Mouse (Mus musculus): Measurements from ENCODE around the gene Stard9. TPM values are rescaled to one million over a fixed set of nuclear protein-coding genes. Genes with fewer than 3 reads are reported as not detected.

Stard9 gene
- polyA plus RNA-seq, 1 experiment = 14.1 TPM

- TF ChIP-seq POLR2A (IDR thresholded peaks at IDR 0.05; ENCODE audit: extremely low read depth, insufficient read depth, low read length) = no peak
- no peak for TF ChIP-seq CTCF (IDR thresholded peaks at IDR 0.05; ENCODE audit: extremely low read depth, insufficient read depth, low read length)
- Histone ChIP-seq H3K4me1 (ENCODE audit: control insufficient read depth, insufficient read depth, low read length) (no peaks in the 10 kb centered on the region), H3K4me3 (ENCODE audit: insufficient read depth, low read length) (no peak overlapping the region), H3K27ac (ENCODE audit: insufficient read depth, low read length) (no peak overlapping the region)
These were observed 84.5 kb downstream of the Stard9 start for GRCm38 (mm10) chr2:120713441-120713840.

- Histone ChIP-seq H3K4me3 (ENCODE audit: insufficient read depth, low read length) (no peak overlapping the region), H3K4me1 (ENCODE audit: control insufficient read depth, insufficient read depth, low read length) (peaks cover 3% of the 10 kb centered on the region; the same call in 1 of the 2 replicates), H3K27ac (ENCODE audit: insufficient read depth, low read length) (no peak overlapping the region)
- TF ChIP-seq POLR2A (IDR thresholded peaks at IDR 0.05; ENCODE audit: extremely low read depth, insufficient read depth, low read length) (no peak), CTCF (IDR thresholded peaks at IDR 0.05; ENCODE audit: extremely low read depth, insufficient read depth, low read length) (no peak)
These were observed 89.6 kb downstream of the Stard9 start for GRCm38 (mm10) chr2:120718496-120718895.

- TF ChIP-seq CTCF (IDR thresholded peaks at IDR 0.05; ENCODE audit: extremely low read depth, insufficient read depth, low read length) = no peak
- no peak for TF ChIP-seq POLR2A (IDR thresholded peaks at IDR 0.05; ENCODE audit: extremely low read depth, insufficient read depth, low read length)
- Histone ChIP-seq H3K4me1 (ENCODE audit: control insufficient read depth, insufficient read depth, low read length) (peaks cover 3% of the 10 kb centered on the region; the same call in 1 of the 2 replicates), H3K4me3 (ENCODE audit: insufficient read depth, low read length) (no peak overlapping the region), H3K27ac (ENCODE audit: insufficient read depth, low read length) (no peak overlapping the region)
These were observed 91.9 kb downstream of the Stard9 start for GRCm38 (mm10) chr2:120720821-120721220.

GRCm38 (mm10) chr2:120721911-120722310, 93.0 kb downstream of the Stard9 start:
- Histone ChIP-seq H3K4me1 (ENCODE audit: control insufficient read depth, insufficient read depth, low read length) (peaks cover 3% of the 10 kb centered on the region; the same call in 1 of the 2 replicates), H3K4me3 (ENCODE audit: insufficient read depth, low read length) (no peak overlapping the region), H3K27ac (ENCODE audit: insufficient read depth, low read length) (no peak overlapping the region)
- no peak for TF ChIP-seq CTCF (IDR thresholded peaks at IDR 0.05; ENCODE audit: extremely low read depth, insufficient read depth, low read length)
- TF ChIP-seq POLR2A (IDR thresholded peaks at IDR 0.05; ENCODE audit: extremely low read depth, insufficient read depth, low read length) = no peak

- H3K27ac ChIP-seq (ENCODE audit: insufficient read depth, low read length) = peak overlapping the region; percentile 82; the same call in 1 of the 2 replicates
- H3K4me3 ChIP-seq (ENCODE audit: insufficient read depth, low read length) = no peak overlapping the region
- H3K4me1 ChIP-seq (ENCODE audit: control insufficient read depth, insufficient read depth, low read length) = peaks cover 3% of the 10 kb centered on the region; the same call in 1 of the 2 replicates
- TF ChIP-seq CTCF (IDR thresholded peaks at IDR 0.05; ENCODE audit: extremely low read depth, insufficient read depth, low read length) (no peak), POLR2A (IDR thresholded peaks at IDR 0.05; ENCODE audit: extremely low read depth, insufficient read depth, low read length) (no peak)
These were observed 93.6 kb downstream of the Stard9 start for GRCm38 (mm10) chr2:120722491-120722890.

GRCm38 (mm10) chr2:120723621-120724020, 94.7 kb downstream of the Stard9 start:
- TF ChIP-seq CTCF (IDR thresholded peaks at IDR 0.05; ENCODE audit: extremely low read depth, insufficient read depth, low read length) = no peak
- TF ChIP-seq POLR2A (IDR thresholded peaks at IDR 0.05; ENCODE audit: extremely low read depth, insufficient read depth, low read length) = no peak
- Histone ChIP-seq H3K27ac (ENCODE audit: insufficient read depth, low read length) (0 out of 2 replicates have a peak overlapping the region, but pooled peaks have one; percentile 29), H3K4me1 (ENCODE audit: control insufficient read depth, insufficient read depth, low read length) (peaks cover 5% of the 10 kb centered on the region; the same call in 1 of the 2 replicates), H3K4me3 (ENCODE audit: insufficient read depth, low read length) (no peak overlapping the region)

GRCm38 (mm10) chr2:120724176-120724575, 95.3 kb downstream of the Stard9 start:
- H3K4me1 ChIP-seq (ENCODE audit: control insufficient read depth, insufficient read depth, low read length) = peaks cover 7% of the 10 kb centered on the region; the same call in 1 of the 2 replicates
- TF ChIP-seq CTCF (IDR thresholded peaks at IDR 0.05; ENCODE audit: extremely low read depth, insufficient read depth, low read length) (no peak), POLR2A (IDR thresholded peaks at IDR 0.05; ENCODE audit: extremely low read depth, insufficient read depth, low read length) (no peak)
- peak overlapping the region; percentile 29; the same call in 1 of the 2 replicates for H3K27ac ChIP-seq (ENCODE audit: insufficient read depth, low read length)
- no peak overlapping the region for H3K4me3 ChIP-seq (ENCODE audit: insufficient read depth, low read length)

GRCm38 (mm10) chr2:120729775-120730585, 101.1 kb downstream of the Stard9 start:
- TF ChIP-seq CTCF (IDR thresholded peaks at IDR 0.05; ENCODE audit: extremely low read depth, insufficient read depth, low read length) (no peak), POLR2A (IDR thresholded peaks at IDR 0.05; ENCODE audit: extremely low read depth, insufficient read depth, low read length) (no peak)
- H3K4me1 ChIP-seq (ENCODE audit: control insufficient read depth, insufficient read depth, low read length) = peaks cover 8% of the 10 kb centered on the region; the same call in 1 of the 2 replicates
- no peak overlapping the region for H3K27ac ChIP-seq (ENCODE audit: insufficient read depth, low read length)
- H3K4me3 ChIP-seq (ENCODE audit: insufficient read depth, low read length) = peak overlapping the region; percentile 100

GRCm38 (mm10) chr2:120730639-120731166, 101.8 kb downstream of the Stard9 start:
- peaks cover 8% of the 10 kb centered on the region; the same call in 1 of the 2 replicates for H3K4me1 ChIP-seq (ENCODE audit: control insufficient read depth, insufficient read depth, low read length)
- H3K4me3 ChIP-seq (ENCODE audit: insufficient read depth, low read length) = peak overlapping the region; percentile 100
- H3K27ac ChIP-seq (ENCODE audit: insufficient read depth, low read length) = peak overlapping the region; percentile 86; the same call in 1 of the 2 replicates
- TF ChIP-seq CTCF (IDR thresholded peaks at IDR 0.05; ENCODE audit: extremely low read depth, insufficient read depth, low read length) = no peak
- TF ChIP-seq POLR2A (IDR thresholded peaks at IDR 0.05; ENCODE audit: extremely low read depth, insufficient read depth, low read length) = no peak

Data from cortical plate, adult 2 months (tissue).